8 mouse cellular contexts compared by ENCODE assay signal in the genomic region with DNA sequence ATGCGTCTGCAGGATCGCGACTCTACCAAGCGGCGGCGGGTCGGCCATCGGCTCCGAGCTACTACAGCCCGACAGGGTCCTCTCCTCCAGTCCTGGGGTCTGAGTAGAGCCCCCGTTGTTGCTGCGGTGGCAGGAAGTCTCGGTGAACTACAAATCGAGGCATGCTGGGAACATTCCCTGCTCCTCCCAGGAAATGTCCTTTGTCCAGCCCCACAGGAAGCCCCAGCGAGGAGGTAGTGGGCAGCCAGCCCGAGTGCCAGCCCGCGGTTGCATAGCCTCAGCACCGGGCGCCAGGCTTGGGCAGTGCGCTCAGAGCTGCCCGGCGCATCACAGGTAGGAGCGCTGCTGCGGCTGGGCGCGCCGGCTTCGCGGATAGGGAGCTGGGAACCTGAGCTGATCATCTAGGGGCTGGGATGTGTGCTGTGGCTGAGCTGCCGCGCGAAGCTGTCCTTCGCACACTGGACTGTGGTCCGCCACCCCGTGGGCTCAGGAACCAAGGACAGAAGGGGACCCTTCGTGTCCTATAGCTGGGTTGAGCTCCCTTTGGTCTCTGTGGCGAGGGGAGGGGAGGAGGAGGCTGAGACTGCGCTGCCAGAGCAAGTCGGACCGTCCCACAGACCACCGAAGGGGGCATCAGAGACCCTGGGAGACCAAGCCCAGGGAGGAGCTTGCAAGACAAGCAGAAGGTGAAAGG. TPM values are rescaled to one million over a fixed set of nuclear protein-coding genes. Genes with fewer than 3 reads are reported as not detected.
DNase-seq lines count a peak whose midpoint lies in the region; ATAC-seq and TF ChIP-seq lines count a peak whose summit lies in the region.

Zfp697 (plus strand) TSS at position 216 of the 694 bp plus-strand sequence.

- peak within 1 kb of the TSS; percentile 94 for H3K9ac ChIP-seq in forebrain, postnatal 0 days
- H3K9ac ChIP-seq in liver, embryonic 15.5 days = peak within 1 kb of the TSS; percentile 37; the same call in 1 of the 2 replicates
- H3K9ac ChIP-seq in neural tube, embryonic 13.5 days = peak within 1 kb of the TSS; percentile 96

- intact Hi-C loops in heart, postnatal 14 days (cut with DNase I) = loop anchor here (2.0 to 5.0 kb wide), 2 partner anchors 35 to 46 kb away; no protein-coding TSS in a partner anchor

- H3K27ac ChIP-seq in forebrain, postnatal 0 days (ENCODE audit: low read depth, low read length) = peak within 1 kb of the TSS; percentile 88
- no peak within 1 kb of the TSS for H3K27ac ChIP-seq in liver, embryonic 15.5 days (replicated peaks)
- peak within 1 kb of the TSS; percentile 93 for H3K27ac ChIP-seq in neural tube, embryonic 13.5 days (replicated peaks)

- H3K27me3 ChIP-seq in forebrain, postnatal 0 days (ENCODE audit: insufficient read depth, low read length) = no peaks in the 10 kb centered on the region
- peaks cover 45% of the 10 kb centered on the region for H3K27me3 ChIP-seq in liver, embryonic 15.5 days
- H3K27me3 ChIP-seq in neural tube, embryonic 13.5 days = no peaks in the 10 kb centered on the region

- peaks cover 13% of the 10 kb centered on the region for H3K4me1 ChIP-seq in forebrain, postnatal 0 days (ENCODE audit: insufficient read depth)
- 0 out of 2 replicates have a peak, but pooled peaks cover 2% of the 10 kb centered on the region for H3K4me1 ChIP-seq in liver, embryonic 15.5 days (replicated peaks)
- H3K4me1 ChIP-seq in neural tube, embryonic 13.5 days (replicated peaks) = peaks cover 30% of the 10 kb centered on the region

- H3K36me3 ChIP-seq in forebrain, postnatal 0 days (ENCODE audit: insufficient read depth) = no peaks in the 10 kb centered on the region
- no peaks in the 10 kb centered on the region for H3K36me3 ChIP-seq in liver, embryonic 15.5 days (replicated peaks)
- no peaks in the 10 kb centered on the region for H3K36me3 ChIP-seq in neural tube, embryonic 13.5 days

- peak within 1 kb of the TSS; percentile 91 for H3K4me2 ChIP-seq in forebrain, postnatal 0 days (ENCODE audit: low read depth)
- peak within 1 kb of the TSS; percentile 56 for H3K4me2 ChIP-seq in liver, embryonic 15.5 days
- H3K4me2 ChIP-seq in neural tube, embryonic 13.5 days = peak within 1 kb of the TSS; percentile 87

- peak; percentile 95 for ATAC-seq in forebrain, postnatal 0 days
- peak; percentile 70; the same call in 1 of the 2 replicates for ATAC-seq in liver, embryonic 15.5 days (ENCODE audit: insufficient read depth)
- ATAC-seq in neural tube, embryonic 13.5 days (ENCODE audit: low read depth) = peak; percentile 95

- under 1% methylated on average over 42 of the region's 42 CpGs for WGBS in forebrain, postnatal 0 days
- WGBS in large intestine, adult 2 months = 1% methylated on average over 42 of the region's 42 CpGs
- WGBS in liver, embryonic 15.5 days (ENCODE audit: insufficient replicate concordance) = 1% methylated on average over 42 of the region's 42 CpGs
- under 1% methylated on average over 42 of the region's 42 CpGs for WGBS in neural tube, embryonic 13.5 days

- DNase-seq in ES-CJ7 (ENCODE audit: low read depth, low spot score) = peak; percentile 65
- peak; percentile 90 for DNase-seq in cerebellum, adult 11-12 months
- DNase-seq in forebrain, postnatal 0 days = peak; percentile 86
- DNase-seq in heart, postnatal 14 days = peak; percentile 78 to 82
- peak; percentile 25 for DNase-seq in large intestine, adult 2 months (ENCODE audit: low read depth, low spot score)
- DNase-seq in urinary bladder, postnatal 14 days (ENCODE audit: low spot score) = peak; percentile 75

- TF ChIP-seq CTCF in forebrain, postnatal 0 days (IDR thresholded peaks at IDR 0.05; ENCODE audit: low read depth) = peak; percentile 58

- H3K9me3 ChIP-seq in forebrain, postnatal 0 days (ENCODE audit: low read length) = no peaks in the 10 kb centered on the region
- H3K9me3 ChIP-seq in liver, embryonic 15.5 days (replicated peaks) = no peaks in the 10 kb centered on the region
- no peaks in the 10 kb centered on the region for H3K9me3 ChIP-seq in neural tube, embryonic 13.5 days

- H3K4me3 ChIP-seq in forebrain, postnatal 0 days (ENCODE audit: low read depth, low read length) = peak within 1 kb of the TSS; percentile 94
- peak within 1 kb of the TSS; percentile 58 for H3K4me3 ChIP-seq in liver, embryonic 15.5 days (replicated peaks)
- H3K4me3 ChIP-seq in neural tube, embryonic 13.5 days = peak within 1 kb of the TSS; percentile 80

RNA-seq across cellular contexts. Expression of gene Zfp697, which starts in this region (rescaled TPM):
- 34.2 and 38.6 TPM in 2 replicates for total RNA-seq in forebrain, postnatal 0 days (2014; rRNA removed)
- 17.4 and 17.7 TPM in 2 replicates for polyA plus RNA-seq in forebrain, postnatal 0 days (2015; fragmentation: Nextera tagmentation; extraction: Ambion mirVana)
- 1 to 10 TPM; 6.1 to 7.3 TPM for total RNA-seq in heart, postnatal 14 days (2021)
- polyA plus RNA-seq in large intestine, adult 2 months (2012; rRNA removed) = 0.52 and 1.0 TPM in 2 replicates
- polyA plus RNA-seq in liver, embryonic 15.5 days (2015; fragmentation: Nextera tagmentation; extraction: Ambion mirVana) = 1.9 and 2.1 TPM in 2 replicates
- 12.9 and 14.9 TPM in 2 replicates for polyA plus RNA-seq in neural tube, embryonic 13.5 days (2015; fragmentation: Nextera tagmentation; extraction: Ambion mirVana)

Comparison
In these comparisons a context has a peak if more than half of its experiments do, and no peak if none do; other contexts are left out.
1. DNase-seq: peak in every context shown above with its lines; median percentile 90 in cerebellum, adult 11-12 months; 86 in forebrain, postnatal 0 days; 80 in heart, postnatal 14 days; 75 in urinary bladder, postnatal 14 days; 65 in ES-CJ7; 25 in large intestine, adult 2 months.
2. H3K9ac ChIP-seq: peak in every context shown above with its lines; median percentile 96 in neural tube, embryonic 13.5 days; 94 in forebrain, postnatal 0 days; 37 in liver, embryonic 15.5 days.